Mouse (Mus musculus): ENCODE measurements around the gene Ap1b1. TPM values are rescaled to one million over a fixed set of nuclear protein-coding genes. Genes with fewer than 3 reads are reported as not detected.

Gene Ap1b1
- polyA plus RNA-seq, 1 experiment: 27.7 TPM

- Histone ChIP-seq H3K27ac (ENCODE audit: control insufficient read depth, insufficient read depth, low read depth, low read length) (no peak overlapping the region), H3K36me3 (ENCODE audit: control insufficient read depth, insufficient read depth, low read length) (peaks cover 1% of the 10 kb centered on the region), H3K27me3 (ENCODE audit: control insufficient read depth, insufficient read depth, low read length) (no peaks in the 10 kb centered on the region), H3K4me3 (ENCODE audit: control insufficient read depth, low read depth, low read length) (no peak overlapping the region), H3K4me1 (ENCODE audit: control insufficient read depth, insufficient read depth, low read length) (no peaks in the 10 kb centered on the region)
- no peak for TF ChIP-seq CTCF (IDR thresholded peaks at IDR 0.05; ENCODE audit: control insufficient read depth, insufficient read depth, insufficient replicate concordance, low read depth, low read length)
- TF ChIP-seq POLR2A (IDR thresholded peaks at IDR 0.05; ENCODE audit: control insufficient read depth, low read depth, low read length): no peak
Observed at GRCm38 (mm10) chr11:5028228-5028627, 41.6 kb downstream of the Ap1b1 start.

- no peak for TF ChIP-seq POLR2A (IDR thresholded peaks at IDR 0.05; ENCODE audit: control insufficient read depth, low read depth, low read length)
- TF ChIP-seq CTCF (IDR thresholded peaks at IDR 0.05; ENCODE audit: control insufficient read depth, insufficient read depth, insufficient replicate concordance, low read depth, low read length): no peak
- H3K27me3 ChIP-seq (ENCODE audit: control insufficient read depth, insufficient read depth, low read length): no peaks in the 10 kb centered on the region
- no peak overlapping the region for H3K27ac ChIP-seq (ENCODE audit: control insufficient read depth, insufficient read depth, low read depth, low read length)
- no peaks in the 10 kb centered on the region for H3K4me1 ChIP-seq (ENCODE audit: control insufficient read depth, insufficient read depth, low read length)
- H3K36me3 ChIP-seq (ENCODE audit: control insufficient read depth, insufficient read depth, low read length): peaks cover 2% of the 10 kb centered on the region
- H3K4me3 ChIP-seq (ENCODE audit: control insufficient read depth, low read depth, low read length): no peak overlapping the region
Observed at GRCm38 (mm10) chr11:5032706-5033105, 46.1 kb downstream of the Ap1b1 start.

GRCm38 (mm10) chr11:5033136-5033535 is 46.5 kb downstream of the Ap1b1 start:
- Histone ChIP-seq H3K36me3 (ENCODE audit: control insufficient read depth, insufficient read depth, low read length) (peaks cover 2% of the 10 kb centered on the region), H3K4me3 (ENCODE audit: control insufficient read depth, low read depth, low read length) (no peak overlapping the region), H3K27ac (ENCODE audit: control insufficient read depth, insufficient read depth, low read depth, low read length) (no peak overlapping the region), H3K4me1 (ENCODE audit: control insufficient read depth, insufficient read depth, low read length) (no peaks in the 10 kb centered on the region), H3K27me3 (ENCODE audit: control insufficient read depth, insufficient read depth, low read length) (no peaks in the 10 kb centered on the region)
- no peak for TF ChIP-seq POLR2A (IDR thresholded peaks at IDR 0.05; ENCODE audit: control insufficient read depth, low read depth, low read length)
- no peak for TF ChIP-seq CTCF (IDR thresholded peaks at IDR 0.05; ENCODE audit: control insufficient read depth, insufficient read depth, insufficient replicate concordance, low read depth, low read length)

GRCm38 (mm10) chr11:5035421-5035820 is 48.8 kb downstream of the Ap1b1 start:
- no peaks in the 10 kb centered on the region for H3K27me3 ChIP-seq (ENCODE audit: control insufficient read depth, insufficient read depth, low read length)
- no peak overlapping the region for H3K27ac ChIP-seq (ENCODE audit: control insufficient read depth, insufficient read depth, low read depth, low read length)
- no peak for TF ChIP-seq POLR2A (IDR thresholded peaks at IDR 0.05; ENCODE audit: control insufficient read depth, low read depth, low read length)
- TF ChIP-seq CTCF (IDR thresholded peaks at IDR 0.05; ENCODE audit: control insufficient read depth, insufficient read depth, insufficient replicate concordance, low read depth, low read length): no peak
- H3K4me1 ChIP-seq (ENCODE audit: control insufficient read depth, insufficient read depth, low read length): no peaks in the 10 kb centered on the region
- H3K36me3 ChIP-seq (ENCODE audit: control insufficient read depth, insufficient read depth, low read length): peaks cover 2% of the 10 kb centered on the region
- no peak overlapping the region for H3K4me3 ChIP-seq (ENCODE audit: control insufficient read depth, low read depth, low read length)

GRCm38 (mm10) chr11:5037146-5037854 is 50.7 kb downstream of the Ap1b1 start:
- H3K4me1 ChIP-seq (ENCODE audit: control insufficient read depth, insufficient read depth, low read length): no peaks in the 10 kb centered on the region
- H3K36me3 ChIP-seq (ENCODE audit: control insufficient read depth, insufficient read depth, low read length): peaks cover 2% of the 10 kb centered on the region
- H3K27ac ChIP-seq (ENCODE audit: control insufficient read depth, insufficient read depth, low read depth, low read length): no peak overlapping the region
- H3K27me3 ChIP-seq (ENCODE audit: control insufficient read depth, insufficient read depth, low read length): no peaks in the 10 kb centered on the region
- no peak overlapping the region for H3K4me3 ChIP-seq (ENCODE audit: control insufficient read depth, low read depth, low read length)
- TF ChIP-seq CTCF (IDR thresholded peaks at IDR 0.05; ENCODE audit: control insufficient read depth, insufficient read depth, insufficient replicate concordance, low read depth, low read length): no peak
- TF ChIP-seq POLR2A (IDR thresholded peaks at IDR 0.05; ENCODE audit: control insufficient read depth, low read depth, low read length): no peak

- H3K36me3 ChIP-seq (ENCODE audit: control insufficient read depth, insufficient read depth, low read length): no peaks in the 10 kb centered on the region
Observed at GRCm38 (mm10) chr11:5040585-5040984, 54.0 kb downstream of the Ap1b1 start.

GRCm38 (mm10) chr11:5041144-5041780 is 54.6 kb downstream of the Ap1b1 start:
- TF ChIP-seq CTCF (IDR thresholded peaks at IDR 0.05; ENCODE audit: control insufficient read depth, insufficient read depth, insufficient replicate concordance, low read depth, low read length) (no peak), POLR2A (IDR thresholded peaks at IDR 0.05; ENCODE audit: control insufficient read depth, low read depth, low read length) (no peak)
- no peak overlapping the region for H3K27ac ChIP-seq (ENCODE audit: control insufficient read depth, insufficient read depth, low read depth, low read length)
- H3K4me1 ChIP-seq (ENCODE audit: control insufficient read depth, insufficient read depth, low read length): no peaks in the 10 kb centered on the region
- peak overlapping the region; percentile 40; the same call in 1 of the 2 replicates for H3K4me3 ChIP-seq (ENCODE audit: control insufficient read depth, low read depth, low read length)
- no peaks in the 10 kb centered on the region for H3K36me3 ChIP-seq (ENCODE audit: control insufficient read depth, insufficient read depth, low read length)
- no peaks in the 10 kb centered on the region for H3K27me3 ChIP-seq (ENCODE audit: control insufficient read depth, insufficient read depth, low read length)

More at GRCm38 (mm10) chr11:5040585-5040984, 54.0 kb downstream of the Ap1b1 start:
- Histone ChIP-seq H3K27me3 (ENCODE audit: control insufficient read depth, insufficient read depth, low read length) (no peaks in the 10 kb centered on the region), H3K4me3 (ENCODE audit: control insufficient read depth, low read depth, low read length) (no peak overlapping the region), H3K4me1 (ENCODE audit: control insufficient read depth, insufficient read depth, low read length) (no peaks in the 10 kb centered on the region), H3K27ac (ENCODE audit: control insufficient read depth, insufficient read depth, low read depth, low read length) (no peak overlapping the region)
- no peak for TF ChIP-seq CTCF (IDR thresholded peaks at IDR 0.05; ENCODE audit: control insufficient read depth, insufficient read depth, insufficient replicate concordance, low read depth, low read length)
- no peak for TF ChIP-seq POLR2A (IDR thresholded peaks at IDR 0.05; ENCODE audit: control insufficient read depth, low read depth, low read length)

Measured in testis, adult 2 months (tissue).